Mouse (Mus musculus): ENCODE data around the gene Tor2a.

The Tor2a gene

DNA sequence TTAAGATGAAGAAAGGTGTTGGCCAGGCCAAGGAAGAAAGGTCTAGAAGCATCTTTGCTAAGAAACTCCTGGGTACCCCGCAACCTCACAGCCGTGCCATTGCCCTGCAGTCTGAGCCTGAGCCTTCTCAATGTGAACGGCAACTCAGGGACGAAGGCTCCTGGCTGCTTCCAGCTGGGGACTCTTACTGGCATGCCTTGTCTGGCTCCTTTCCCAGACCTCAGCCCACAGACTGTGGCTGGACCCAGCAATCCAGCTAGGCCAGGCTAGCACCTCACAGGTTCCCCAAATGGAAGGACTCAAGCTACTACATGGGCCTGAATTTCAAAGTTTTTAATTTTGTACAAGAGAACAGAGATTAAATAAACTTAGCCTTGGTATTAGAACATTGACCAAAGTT, 4.8 kb downstream of the Tor2a start:
- DNase-seq (ENCODE audit: low read depth, low spot score), result no peak

- DNase-seq (ENCODE audit: low read depth, low spot score), result no peak
Measured at GRCm38 (mm10) chr2:32763353-32763752, 6.3 kb downstream of the Tor2a start.

- DNase-seq (ENCODE audit: low read depth, low spot score), result no peak
Measured at GRCm38 (mm10) chr2:32767241-32767640, 10.2 kb downstream of the Tor2a start.

GRCm38 (mm10) chr2:32768661-32769285, 11.7 kb downstream of the Tor2a start:
- peak; percentile 46 for DNase-seq (ENCODE audit: low read depth, low spot score)

- DNase-seq (ENCODE audit: low read depth, low spot score), result no peak
Measured at GRCm38 (mm10) chr2:32769327-32770085, 12.5 kb downstream of the Tor2a start.

GRCm38 (mm10) chr2:32771886-32772285, 14.9 kb downstream of the Tor2a start:
- peak; percentile 42 for DNase-seq (ENCODE audit: low read depth, low spot score)

DNA sequence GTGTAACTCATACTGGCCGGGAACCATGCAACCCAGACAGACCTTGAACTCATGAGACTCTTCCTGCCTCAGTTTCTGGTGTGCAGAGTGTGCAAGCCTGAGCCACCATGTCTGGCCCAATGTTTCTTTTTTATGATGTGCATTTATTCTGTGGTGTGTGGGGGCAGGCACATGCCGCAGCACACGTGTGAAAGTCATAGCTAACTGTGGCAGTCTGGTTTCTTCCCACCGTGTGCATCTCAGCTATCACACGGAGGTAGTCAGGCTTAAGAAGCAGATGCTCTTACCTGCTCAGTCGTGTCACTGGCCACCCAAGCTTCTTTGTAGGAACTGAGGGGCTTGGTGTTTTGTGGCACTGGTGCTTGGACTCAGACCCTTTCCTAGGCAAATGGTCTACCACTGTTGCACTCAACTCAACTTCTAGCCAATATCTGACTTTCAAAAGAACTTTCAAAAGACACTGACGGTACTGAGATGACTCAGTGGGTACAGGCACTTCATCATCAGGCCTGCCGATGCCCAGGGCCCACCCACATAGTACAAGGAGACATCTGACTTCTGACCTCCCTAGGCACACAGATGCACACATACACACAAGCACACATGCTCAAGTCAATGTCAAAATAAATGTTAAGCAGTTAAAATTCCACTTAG, 15.7 kb downstream of the Tor2a start:
- no peak for DNase-seq (ENCODE audit: low read depth, low spot score)

DNA sequence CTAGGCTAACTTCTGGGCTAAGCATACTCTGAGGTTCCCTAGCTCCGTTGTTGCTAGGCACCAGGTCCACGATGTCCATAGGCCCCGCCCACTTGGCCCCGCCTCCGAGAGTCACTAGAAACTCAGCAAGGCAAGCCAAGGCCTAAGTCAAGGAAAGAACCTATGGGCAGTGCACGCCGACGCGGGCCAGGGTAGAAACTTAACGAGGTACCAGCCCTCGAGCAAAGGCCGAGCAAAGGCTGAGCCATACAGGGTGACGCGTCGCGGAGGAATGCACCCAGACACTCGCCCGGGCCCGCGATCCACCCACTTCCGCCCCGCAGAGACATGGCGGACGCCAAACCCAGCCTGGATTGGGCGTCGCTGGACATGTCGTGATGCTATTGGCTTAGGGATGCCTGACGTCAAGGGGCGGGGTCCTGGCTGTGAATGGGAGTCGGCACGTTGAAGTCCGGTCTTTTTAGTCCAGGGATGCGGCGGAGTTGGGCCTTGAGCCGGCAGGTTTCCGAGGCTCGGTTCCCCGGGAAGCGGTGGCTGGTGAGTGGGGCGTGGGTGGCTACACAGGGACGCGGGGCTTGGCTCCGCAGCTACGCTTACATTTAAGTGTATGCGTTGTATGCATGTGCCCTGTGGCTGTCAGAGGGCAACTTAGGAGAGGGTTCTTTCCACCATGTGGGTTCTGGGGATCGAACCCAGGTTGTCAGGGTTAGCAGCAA, 18.5 kb downstream of the Tor2a start, which contains the start of the genes Ttc16 and Ptrh1:
Gene Ttc16 (minus strand): TSS at position 275 of the 716 bp plus-strand sequence.
Gene Ptrh1 (plus strand): TSS at position 428 of the 716 bp plus-strand sequence.
- peak; percentile 99 for DNase-seq (ENCODE audit: low read depth, low spot score)

DNA sequence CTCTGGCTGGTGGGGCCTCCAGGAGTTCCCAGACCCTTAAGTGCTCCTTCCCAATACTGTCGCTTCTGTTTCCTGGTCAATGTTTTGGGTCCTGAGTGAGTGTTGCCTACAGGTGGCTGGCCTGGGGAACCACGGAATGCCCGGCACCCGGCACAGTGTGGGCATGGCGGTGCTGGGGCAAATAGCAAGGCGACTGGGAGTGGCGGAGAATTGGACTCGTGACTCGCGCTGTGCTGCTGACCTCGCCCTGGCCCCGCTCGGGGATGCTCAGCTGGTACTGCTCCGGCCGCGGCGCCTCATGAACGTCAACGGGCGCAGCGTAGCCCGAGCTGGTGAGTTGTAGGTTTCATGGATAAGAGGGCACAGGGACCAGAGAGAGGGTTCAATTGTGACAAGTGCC, 19.2 kb downstream of the Tor2a start:
- DNase-seq (ENCODE audit: low read depth, low spot score), result peak; percentile 23

GRCm38 (mm10) chr2:32778081-32778480, 21.0 kb downstream of the Tor2a start:
- DNase-seq (ENCODE audit: low read depth, low spot score), result no peak

- peak; percentile 78 for DNase-seq (ENCODE audit: low read depth, low spot score)
Measured at GRCm38 (mm10) chr2:32779131-32779530, 22.1 kb downstream of the Tor2a start.

DNA sequence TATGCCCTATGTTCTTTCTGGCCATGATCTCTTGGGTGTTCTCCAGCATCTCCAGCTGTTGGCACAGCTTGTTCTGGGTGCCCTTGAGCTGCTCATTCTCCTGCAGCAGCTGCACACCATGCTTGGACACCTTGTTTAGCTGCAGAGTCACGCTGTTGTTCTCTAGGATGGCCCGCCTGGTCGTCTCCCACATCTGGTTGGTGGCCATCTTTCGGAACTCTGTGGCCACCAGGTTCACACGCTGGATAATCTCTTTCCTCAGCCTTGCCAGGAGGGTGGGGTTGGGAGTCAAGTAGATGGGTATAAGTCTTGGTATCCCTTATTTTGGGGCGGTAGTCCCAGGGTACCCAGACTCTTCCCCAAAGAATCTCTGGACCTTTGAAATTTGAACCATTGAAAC, 22.7 kb downstream of the Tor2a start:
- no peak for DNase-seq (ENCODE audit: low read depth, low spot score)

- peak; percentile 53 for DNase-seq (ENCODE audit: low read depth, low spot score)
Measured at GRCm38 (mm10) chr2:32781710-32782109, 24.7 kb downstream of the Tor2a start.

DNA sequence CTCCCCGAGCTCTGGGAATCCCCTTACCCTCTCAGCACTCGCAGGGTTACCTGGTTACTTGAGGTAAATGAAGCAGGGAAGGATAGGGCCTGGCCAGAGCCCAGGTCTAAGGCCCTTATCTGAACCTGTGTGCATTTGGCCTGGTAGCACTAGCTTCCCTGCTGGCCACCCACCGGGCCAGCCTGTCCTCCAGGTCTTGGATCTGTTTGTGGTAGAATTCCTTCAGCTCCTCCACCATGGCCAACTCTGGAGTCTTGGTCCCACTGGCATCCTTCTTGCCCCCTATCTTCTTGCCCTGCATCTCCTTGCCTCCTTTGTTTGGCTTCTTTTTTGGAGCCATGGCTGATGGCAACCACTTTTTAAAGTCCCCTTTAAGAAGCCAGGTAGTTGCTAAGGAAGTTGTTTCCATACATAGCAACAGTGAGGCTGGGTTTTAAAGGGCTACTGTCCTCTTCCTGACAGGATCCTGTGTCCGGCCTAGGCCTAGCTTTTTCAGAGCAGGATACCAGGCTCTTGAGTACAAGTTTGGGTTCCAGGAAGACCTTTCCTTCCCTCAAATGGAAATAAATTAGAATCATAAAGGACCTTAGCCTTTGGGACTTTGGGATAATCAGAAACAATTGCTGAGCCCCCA, 27.1 kb downstream of the Tor2a start, which contains the start of gene Cfap157:
Gene Cfap157 (minus strand): TSS at position 381 of the 634 bp plus-strand sequence.
- DNase-seq (ENCODE audit: low read depth, low spot score), result no peak

DNA sequence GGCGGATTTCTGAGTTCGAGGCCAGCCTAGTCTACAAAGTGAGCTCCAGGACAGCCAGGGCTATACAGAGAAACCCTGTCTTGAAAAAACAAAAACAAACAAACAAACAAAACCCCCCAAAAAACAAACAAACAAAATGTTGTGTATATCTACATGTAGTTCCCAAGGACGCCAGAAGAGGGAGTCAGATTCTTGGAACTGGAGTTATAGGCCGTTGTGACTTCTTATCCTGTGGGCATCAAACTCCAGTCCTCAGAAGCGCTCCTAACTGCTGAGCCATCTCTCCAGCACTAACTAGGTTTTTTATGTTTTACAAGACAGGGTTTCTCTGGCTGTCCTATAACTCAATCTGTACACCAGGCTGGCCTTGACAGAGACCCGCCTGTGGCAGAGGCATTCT, 30.1 kb downstream of the Tor2a start:
- peak; percentile 60 for DNase-seq (ENCODE audit: low read depth, low spot score)

DNA sequence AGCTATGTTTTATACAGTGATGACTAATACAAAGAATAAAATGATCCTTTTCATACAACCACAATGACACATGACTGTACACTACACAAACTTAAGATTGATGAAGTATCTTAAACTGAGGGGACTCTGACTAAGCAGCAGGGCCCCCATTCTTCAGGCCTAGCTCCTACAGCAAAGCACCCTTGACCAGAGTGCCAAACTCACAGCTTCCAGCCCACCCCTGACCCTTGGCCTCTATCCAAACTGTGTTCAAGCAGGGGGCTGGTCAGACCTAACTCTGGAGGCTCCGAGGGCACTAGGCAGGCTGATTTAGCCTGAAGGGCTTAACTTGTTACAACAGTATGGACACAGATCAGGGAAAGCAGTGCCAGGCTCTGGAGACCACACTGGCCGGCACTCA, 31.5 kb downstream of the Tor2a start:
- DNase-seq (ENCODE audit: low read depth, low spot score), result no peak

DNA sequence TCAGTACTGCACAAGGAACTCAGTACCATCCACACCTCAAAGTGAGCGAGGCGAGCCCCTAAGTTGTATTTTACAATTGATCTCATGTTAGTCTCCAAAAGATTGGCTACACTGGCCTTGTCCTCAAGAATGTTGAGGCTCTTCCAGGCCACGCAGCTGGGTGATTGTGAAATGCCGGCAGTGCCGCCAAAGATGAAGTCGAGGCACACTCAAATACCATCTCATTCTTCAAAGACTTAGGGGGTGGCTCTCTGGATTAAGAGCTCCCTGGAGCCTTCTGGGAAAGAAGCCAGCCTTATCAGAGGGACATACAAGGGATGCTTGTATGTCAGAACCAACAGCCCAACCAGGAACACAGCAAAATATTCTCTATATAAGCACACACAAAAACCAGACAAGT, 34.3 kb downstream of the Tor2a start:
- no peak for DNase-seq (ENCODE audit: low read depth, low spot score)

DNA sequence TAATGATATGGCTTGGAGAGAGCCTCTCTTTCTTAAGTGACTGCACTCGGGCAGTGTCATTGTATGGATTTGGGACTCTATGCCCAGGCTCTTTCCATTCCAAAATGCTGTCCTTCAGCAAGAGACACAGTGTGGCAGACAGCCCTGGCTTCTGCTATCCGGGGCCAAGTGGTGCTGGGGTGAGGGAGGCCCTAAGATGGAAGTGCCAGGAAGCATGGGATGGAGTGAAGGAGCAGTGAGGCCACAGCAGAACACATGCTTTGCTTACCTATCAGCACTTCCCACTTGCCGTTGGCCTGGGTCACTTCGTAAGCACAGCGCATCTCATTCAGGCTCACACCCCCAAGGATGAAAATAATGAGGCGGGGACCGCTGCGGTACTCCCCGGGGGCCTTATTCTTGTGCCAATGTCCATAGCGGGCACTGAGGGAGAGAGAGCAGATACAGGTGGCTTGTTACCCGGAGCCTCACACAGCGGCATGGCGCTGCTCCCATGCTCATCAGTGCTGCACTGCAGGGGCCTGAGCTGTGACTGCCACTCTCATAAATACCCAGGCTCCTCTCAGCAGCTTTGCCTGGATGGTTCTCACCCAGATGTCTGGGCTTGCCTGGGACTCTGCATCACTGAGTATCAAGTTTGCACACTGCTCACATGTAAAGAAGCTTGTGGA, 38.8 kb downstream of the Tor2a start:
- no peak for DNase-seq (ENCODE audit: low read depth, low spot score)

- DNase-seq (ENCODE audit: low read depth, low spot score), result no peak
Measured at GRCm38 (mm10) chr2:32798251-32798962, 41.4 kb downstream of the Tor2a start.
